Mouse (Mus musculus): ENCODE data around the gene Col4a4.

DNA sequence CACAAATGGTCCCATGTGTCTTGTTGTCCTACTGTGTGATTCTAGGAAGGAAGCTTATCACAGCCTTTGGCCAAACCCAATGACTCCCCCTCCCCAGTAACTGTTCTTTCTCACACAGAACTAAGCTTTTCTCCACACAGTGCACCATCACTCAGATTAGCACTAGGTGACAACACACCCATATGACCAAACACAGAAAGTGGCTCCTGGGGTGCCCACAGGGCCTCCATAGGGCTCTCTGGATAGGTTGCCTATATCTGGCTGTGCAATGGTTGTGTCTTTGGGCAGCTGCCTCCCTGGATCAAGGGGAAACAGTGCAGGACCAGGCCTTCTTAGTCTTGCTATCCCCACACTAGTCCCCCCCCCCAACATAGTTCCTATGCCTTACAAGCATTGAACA is 113.2 kb downstream of the Col4a4 start:
- TF ChIP-seq CTCF (IDR thresholded peaks at IDR 0.05), result no peak
- no peak for TF ChIP-seq EP300 (IDR thresholded peaks at IDR 0.05; ENCODE audit: insufficient read depth, low read depth, low read length)
- TF ChIP-seq POLR2A (IDR thresholded peaks at IDR 0.05; ENCODE audit: insufficient read depth, low read depth, low read length), result no peak
